Mouse (Mus musculus) MEL (cell line): Measurements from ENCODE around the gene Gpr180. TPM values are rescaled to one million over a fixed set of nuclear protein-coding genes. Genes with fewer than 3 reads are reported as not detected.

Source experiments
- DNase-seq: peaks from one replicate; pipeline ENCODE4 v3.0.0; 2011; ENCODE audit warnings: low read depth, low spot score
- H3K27ac ChIP-seq: 2 replicates; pipeline ENCODE4 v1.5.1; 2012; ENCODE audit warnings: low read depth, mild to moderate bottlenecking, control low read depth, low read length, moderate library complexity; ENCODE audit not compliant: control insufficient read depth
- H3K27me3 ChIP-seq, 2 experiments: fragments of 150-350 bp in 1 of 2; sonication (generic) in 1 of 2; 2 replicates each; pipeline ENCODE4 v1.6.1; 2012; ENCODE audit warnings: low read length in 2 of 2, mild to moderate bottlenecking in 2 of 2, improper control_type of control experiment in 1 of 2, moderate library complexity in 1 of 2; ENCODE audit not compliant: insufficient read depth in 2 of 2, control insufficient read depth in 1 of 2
- H3K36me3 ChIP-seq, 2 experiments: 2 replicates each; pipeline ENCODE4 v1.6.1; 2012 to 2014; ENCODE audit warnings: low read length in 2 of 2, improper control_type of control experiment in 1 of 2, inconsistent platforms in 1 of 2, mild to moderate bottlenecking in 1 of 2; ENCODE audit not compliant: insufficient read depth in 2 of 2, control insufficient read depth in 1 of 2
- H3K4me1 ChIP-seq, 2 experiments: fragments of 150-350 bp in 1 of 2; sonication (generic) in 1 of 2; 2 replicates each; pipeline ENCODE4 v1.6.1; 2012; ENCODE audit warnings: low read length in 2 of 2, improper control_type of control experiment in 1 of 2, mild to moderate bottlenecking in 1 of 2; ENCODE audit not compliant: insufficient read depth in 2 of 2, control insufficient read depth in 1 of 2
- H3K4me3 ChIP-seq, 2 experiments: fragments of 150-350 bp in 1 of 2; sonication (generic) in 1 of 2; 2 replicates each; pipeline ENCODE4 v1.5.1; 2012; ENCODE audit warnings: low read depth in 2 of 2, low read length in 2 of 2, mild to moderate bottlenecking in 2 of 2, moderate library complexity in 2 of 2, control low read depth in 1 of 2, improper control_type of control experiment in 1 of 2; ENCODE audit not compliant: control insufficient read depth in 1 of 2, insufficient read depth in 1 of 2
- H3K79me2 ChIP-seq: 2 replicates; pipeline ENCODE4 v1.6.1; 2012; ENCODE audit warnings: mild to moderate bottlenecking, low read length, moderate library complexity; ENCODE audit not compliant: control insufficient read depth, poor library complexity, insufficient read depth
- H3K9ac ChIP-seq: 2 replicates; pipeline ENCODE4 v1.6.1; 2012; ENCODE audit warnings: low read depth, mild to moderate bottlenecking, control low read depth, low read length, moderate library complexity; ENCODE audit not compliant: control insufficient read depth, poor library complexity, severe bottlenecking
- H3K9me3 ChIP-seq: fragments of 150-350 bp; sonication (generic); replicated peaks from 2 replicates; pipeline ENCODE4 v1.6.1; 2012; ENCODE audit warnings: mild to moderate bottlenecking, low read length, improper control_type of control experiment, moderate library complexity; ENCODE audit not compliant: insufficient read depth
- CHD1 ChIP-seq: IDR thresholded peaks from 2 replicates; pipeline ENCODE4 v1.6.1; 2012; ENCODE audit warnings: low read depth, mild to moderate bottlenecking, inconsistent platforms, low read length, improper control_type of control experiment
- ELF1 ChIP-seq: IDR thresholded peaks from 2 replicates; pipeline ENCODE4 v1.6.1; 2014; ENCODE audit warnings: low read depth, mild to moderate bottlenecking, inconsistent platforms, low read length, improper control_type of control experiment, moderate library complexity
- GABPA ChIP-seq: IDR thresholded peaks from 2 replicates; pipeline ENCODE4 v1.6.1; 2012; ENCODE audit warnings: low read depth, mild to moderate bottlenecking, inconsistent platforms, low read length, improper control_type of control experiment, moderate library complexity
- GATA1 ChIP-seq: IDR thresholded peaks from 2 replicates; pipeline ENCODE4 v1.6.1; 2011; ENCODE audit warnings: low read depth, low read length, improper control_type of control experiment
- JUND ChIP-seq: IDR thresholded peaks from 2 replicates; pipeline ENCODE4 v1.6.1; 2011; ENCODE audit warnings: low read depth, mild to moderate bottlenecking, improper control_type of control experiment, low read length
- MAX ChIP-seq: IDR thresholded peaks from 2 replicates; pipeline ENCODE4 v1.6.1; 2011; ENCODE audit warnings: low read length, improper control_type of control experiment
- MXI1 ChIP-seq: IDR thresholded peaks from 2 replicates; pipeline ENCODE4 v1.6.1; 2011; ENCODE audit warnings: mild to moderate bottlenecking, low read depth, low read length, improper control_type of control experiment
- MYC ChIP-seq: IDR thresholded peaks from 2 replicates; pipeline ENCODE4 v1.6.1; 2011; ENCODE audit warnings: low read depth, mild to moderate bottlenecking, low read length, improper control_type of control experiment, moderate library complexity
- POLR2A ChIP-seq, 2 experiments: IDR thresholded peaks; 2 replicates each; pipeline ENCODE4 v1.6.1; 2011 to 2012; ENCODE audit warnings: low read length in 2 of 2, mild to moderate bottlenecking in 2 of 2, control low read depth in 1 of 2, improper control_type of control experiment in 1 of 2, low read depth in 1 of 2, moderate library complexity in 1 of 2; ENCODE audit not compliant: control insufficient read depth in 1 of 2, insufficient read depth in 1 of 2, poor library complexity in 1 of 2
- POLR2AphosphoS5 ChIP-seq: IDR thresholded peaks from 2 replicates; pipeline ENCODE4 v1.6.1; 2012; ENCODE audit warnings: low read depth, borderline replicate concordance, mild to moderate bottlenecking, inconsistent platforms, low read length, moderate library complexity, mixed read lengths
- TBP ChIP-seq: IDR thresholded peaks from 2 replicates; pipeline ENCODE4 v1.8.0; 2011; ENCODE audit warnings: low read depth, low read length, improper control_type of control experiment
- TCF12 ChIP-seq: IDR thresholded peaks from 2 replicates; pipeline ENCODE4 v1.6.1; 2014; ENCODE audit warnings: low read depth, mild to moderate bottlenecking, inconsistent platforms, low read length, improper control_type of control experiment, moderate library complexity
- USF1 ChIP-seq: IDR thresholded peaks from 2 replicates; pipeline ENCODE4 v1.6.1; 2014; ENCODE audit warnings: low read depth, mild to moderate bottlenecking, inconsistent platforms, low read length, improper control_type of control experiment, moderate library complexity
- ZC3H11A ChIP-seq: IDR thresholded peaks from 2 replicates; pipeline ENCODE4 v1.6.1; 2012; ENCODE audit warnings: low read depth, mild to moderate bottlenecking, inconsistent platforms, low read length, improper control_type of control experiment
- ZMIZ1 ChIP-seq: IDR thresholded peaks from 2 replicates; pipeline ENCODE4 v1.6.1; 2012; ENCODE audit warnings: low read depth, mild to moderate bottlenecking, inconsistent platforms, low read length, improper control_type of control experiment, moderate library complexity
- polyA plus RNA-seq, 2 experiments: library from polyadenylated mRNA; stranded (reverse) in 1 of 2; unstranded in 1 of 2; fragments of >175 nt in 1 of 2; fragments of >200 nt in 1 of 2; gene quantifications; 2 replicates each; pipeline versions ENCODE4 v1.2.1 to v1.2.4; 2012; ENCODE audit warnings: low replicate concordance in 2 of 2, low read depth in 1 of 2; ENCODE audit not compliant: insufficient read length in 2 of 2, insufficient read depth in 1 of 2, missing spikeins in 1 of 2
- total RNA-seq: library from RNA; depleted of rRNA; stranded (reverse); fragments of 300-350 nt; gene quantifications from 2 replicates; pipeline ENCODE4 v1.2.3, GENCODE M21; 2012

The Gpr180 gene
- total and polyA plus RNA-seq, 3 experiments, result 12.6 to 14.8 TPM; not detected in 1

GRCm38 (mm10) chr14:118175071-118175693 is 38.2 kb downstream of the Gpr180 start (continued):
- TF ChIP-seq GABPA, result no peak
- TF ChIP-seq CHD1, result no peak
- TF ChIP-seq POLR2AphosphoS5, result no peak

GRCm38 (mm10) chr14:118175694-118176085 is 38.7 kb downstream of the Gpr180 start:
- H3K4me1 ChIP-seq, result peaks cover 0 to 9% of the 10 kb centered on the region in 2 experiments; a peak in 3 of 4 replicates
- DNase-seq, result no peak
- peak overlapping the region; percentile 68 for H3K9ac ChIP-seq
- H3K27me3 ChIP-seq, result no peaks in the 10 kb centered on the region
- peak overlapping the region; percentile 88 for H3K27ac ChIP-seq
- H3K9me3 ChIP-seq, result no peaks in the 10 kb centered on the region
- peaks cover 3% of the 10 kb centered on the region for H3K79me2 ChIP-seq
- H3K4me3 ChIP-seq, result peak overlapping the region; percentile 45 to 51
- no peak for TF ChIP-seq POLR2A (IDR thresholded peaks at IDR 0.05; ENCODE audit: control insufficient read depth in 1 of 2, insufficient read depth in 1 of 2, low read depth in 1 of 2, low read length in 2 of 2, poor library complexity in 1 of 2)
- TF ChIP-seq USF1, result 0 out of 2 replicates have a peak, but pooled peaks have one; percentile 6
- TF ChIP-seq GATA1, result 0 out of 2 replicates have a peak, but pooled peaks have one; percentile 1
- peak; percentile 62 for TF ChIP-seq MAX
- TF ChIP-seq TCF12, result 0 out of 2 replicates have a peak, but pooled peaks have one; percentile 0
- no peak for TF ChIP-seq JUND
- TF ChIP-seq ZMIZ1, result no peak
- H3K36me3 ChIP-seq, result peaks cover 0 to 14% of the 10 kb centered on the region in 2 experiments; a peak in 2 of 4 replicates

DNA sequence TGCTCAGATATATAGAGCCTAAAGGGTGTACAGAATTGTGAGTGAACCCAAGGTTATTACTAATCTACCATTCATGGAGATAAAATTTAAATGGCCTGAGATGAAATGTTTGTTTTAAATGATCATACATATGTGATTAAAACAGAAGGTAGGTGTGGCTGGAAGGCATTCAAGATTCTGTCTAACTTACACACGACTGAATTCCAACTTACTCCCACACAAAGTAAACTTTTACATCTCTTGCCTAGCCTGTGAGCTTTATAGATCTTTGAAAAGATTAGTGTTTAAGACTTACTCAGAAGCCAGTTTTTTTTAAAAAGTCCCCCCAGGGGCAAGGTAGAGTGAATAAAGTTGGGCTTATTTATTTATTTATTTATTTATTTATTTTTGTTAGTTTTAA is 42.3 kb downstream of the Gpr180 start:
- TF ChIP-seq MYC, result no peak
- TF ChIP-seq TBP, result no peak
- TF ChIP-seq USF1, result no peak
- TF ChIP-seq POLR2A (IDR thresholded peaks at IDR 0.05; ENCODE audit: control insufficient read depth in 1 of 2, insufficient read depth in 1 of 2, low read depth in 1 of 2, low read length in 2 of 2, poor library complexity in 1 of 2), result no peak
- TF ChIP-seq TCF12, result no peak
- TF ChIP-seq MXI1, result no peak
- no peak for TF ChIP-seq CHD1
- no peak for TF ChIP-seq ZC3H11A
- TF ChIP-seq ELF1, result no peak
- peak overlapping the region in 1 of 2 experiments; percentile 47; a peak in 1 of 4 replicates for H3K4me3 ChIP-seq
- H3K4me1 ChIP-seq, result peaks cover 0 to 9% of the 10 kb centered on the region in 2 experiments; a peak in 3 of 4 replicates
- peaks cover 0 to 12% of the 10 kb centered on the region in 2 experiments; a peak in 2 of 4 replicates for H3K36me3 ChIP-seq
- DNase-seq, result no peak
- H3K9ac ChIP-seq, result no peak overlapping the region
- peaks cover 3% of the 10 kb centered on the region for H3K79me2 ChIP-seq
- no peaks in the 10 kb centered on the region for H3K27me3 ChIP-seq
- no peaks in the 10 kb centered on the region for H3K9me3 ChIP-seq
- no peak overlapping the region for H3K27ac ChIP-seq
